Mouse (Mus musculus): ENCODE data around the gene Rbfox2. TPM values are rescaled to one million over a fixed set of nuclear protein-coding genes. Genes with fewer than 3 reads are reported as not detected.

Rbfox2 gene
- polyA plus RNA-seq, 1 experiment, result 193 TPM

DNA sequence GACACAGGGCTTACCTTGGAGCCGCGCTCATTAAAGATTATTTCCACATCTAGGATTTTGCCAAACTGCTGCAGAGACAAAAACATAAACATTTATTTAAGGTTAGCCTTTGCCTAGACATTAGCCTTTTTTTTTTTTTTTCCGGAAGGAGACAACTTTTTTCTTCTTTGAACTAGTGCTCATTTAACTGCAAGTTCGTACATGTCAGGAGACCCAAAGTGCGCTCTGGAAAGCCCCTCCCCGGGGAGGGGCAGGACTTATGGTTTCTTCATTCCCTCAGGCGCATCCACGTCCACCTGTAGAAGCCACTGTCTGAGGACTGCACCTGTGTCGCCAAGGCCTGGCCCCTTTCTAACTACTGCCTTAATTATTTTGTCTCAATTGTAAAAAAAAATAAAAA is 193.2 kb downstream of the Rbfox2 start:
- Histone ChIP-seq H3K4me1 (ENCODE audit: control insufficient read depth, insufficient read depth, low read length) (peaks cover 3% of the 10 kb centered on the region; the same call in 1 of the 2 replicates), H3K4me3 (ENCODE audit: insufficient read depth, low read length) (no peak overlapping the region), H3K27ac (ENCODE audit: insufficient read depth, low read length) (no peak overlapping the region)
- TF ChIP-seq CTCF (IDR thresholded peaks at IDR 0.05; ENCODE audit: extremely low read depth, insufficient read depth, low read length), result no peak
- no peak for TF ChIP-seq POLR2A (IDR thresholded peaks at IDR 0.05; ENCODE audit: extremely low read depth, insufficient read depth, low read length)

DNA sequence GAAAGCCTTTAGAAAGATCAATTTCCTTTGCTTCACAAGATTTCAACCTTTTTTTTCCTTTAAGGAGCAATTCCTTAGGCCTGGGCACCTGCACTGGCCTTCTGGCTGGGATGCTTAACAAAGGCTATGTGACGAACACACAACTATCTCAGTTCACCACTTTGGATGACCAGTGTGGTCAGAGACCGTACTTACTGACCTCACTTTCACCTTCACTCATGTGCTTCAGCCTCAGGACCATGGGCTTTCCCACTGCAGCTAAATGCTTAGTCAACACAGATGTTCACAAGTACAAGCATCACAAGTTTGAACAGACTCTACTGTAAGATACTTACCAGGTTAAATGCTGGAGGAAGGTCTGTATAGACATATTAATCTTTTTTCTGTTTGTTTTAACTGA is 194.4 kb downstream of the Rbfox2 start:
- Histone ChIP-seq H3K4me3 (ENCODE audit: insufficient read depth, low read length) (no peak overlapping the region), H3K27ac (ENCODE audit: insufficient read depth, low read length) (no peak overlapping the region), H3K4me1 (ENCODE audit: control insufficient read depth, insufficient read depth, low read length) (0 out of 2 replicates have a peak, but pooled peaks cover 2% of the 10 kb centered on the region)
- TF ChIP-seq CTCF (IDR thresholded peaks at IDR 0.05; ENCODE audit: extremely low read depth, insufficient read depth, low read length) (no peak), POLR2A (IDR thresholded peaks at IDR 0.05; ENCODE audit: extremely low read depth, insufficient read depth, low read length) (no peak)

DNA sequence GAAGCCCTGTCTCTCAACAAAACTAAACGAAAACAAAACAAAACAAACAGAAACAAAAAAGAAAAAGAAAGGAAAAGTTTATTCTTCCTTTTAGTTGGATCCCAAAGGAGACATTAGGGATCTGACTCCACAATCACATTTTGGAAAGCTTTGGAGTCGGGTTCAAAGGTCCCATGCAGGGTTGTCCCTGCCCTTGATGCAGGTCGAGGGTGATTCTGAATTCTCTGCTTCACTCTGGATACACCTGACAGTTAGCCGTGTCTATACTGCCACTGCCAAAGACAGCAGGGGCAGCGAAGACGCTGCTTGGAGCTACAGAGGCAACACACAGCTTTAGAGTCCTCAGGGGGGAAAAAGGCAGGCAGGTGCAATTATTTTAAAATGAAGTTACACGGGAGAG is 194.9 kb downstream of the Rbfox2 start:
- Histone ChIP-seq H3K4me1 (ENCODE audit: control insufficient read depth, insufficient read depth, low read length) (0 out of 2 replicates have a peak, but pooled peaks cover 2% of the 10 kb centered on the region), H3K27ac (ENCODE audit: insufficient read depth, low read length) (no peak overlapping the region), H3K4me3 (ENCODE audit: insufficient read depth, low read length) (no peak overlapping the region)
- no peak for TF ChIP-seq POLR2A (IDR thresholded peaks at IDR 0.05; ENCODE audit: extremely low read depth, insufficient read depth, low read length)
- no peak for TF ChIP-seq CTCF (IDR thresholded peaks at IDR 0.05; ENCODE audit: extremely low read depth, insufficient read depth, low read length)

DNA sequence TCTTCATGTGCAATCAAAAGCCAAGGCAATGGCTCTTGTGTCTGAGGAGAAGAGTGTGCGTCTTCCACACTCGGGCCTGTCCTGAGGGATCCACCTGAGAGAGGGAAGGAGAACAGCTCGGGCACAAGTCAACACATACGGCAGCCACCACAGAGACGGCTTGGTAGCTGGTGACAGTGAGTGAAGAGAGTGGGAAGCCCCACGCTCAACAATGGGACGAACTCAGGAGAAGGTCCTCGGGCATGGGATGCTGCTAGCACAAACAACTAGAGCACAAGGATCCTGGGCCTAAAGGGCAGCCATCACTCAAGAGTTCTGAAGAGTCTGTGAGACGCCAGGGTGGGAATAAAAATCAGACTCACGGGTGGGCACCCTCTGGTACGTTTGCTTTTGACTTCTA is 196.4 kb downstream of the Rbfox2 start:
- Histone ChIP-seq H3K4me3 (ENCODE audit: insufficient read depth, low read length) (no peak overlapping the region), H3K27ac (ENCODE audit: insufficient read depth, low read length) (no peak overlapping the region), H3K4me1 (ENCODE audit: control insufficient read depth, insufficient read depth, low read length) (no peaks in the 10 kb centered on the region)
- TF ChIP-seq POLR2A (IDR thresholded peaks at IDR 0.05; ENCODE audit: extremely low read depth, insufficient read depth, low read length) (no peak), CTCF (IDR thresholded peaks at IDR 0.05; ENCODE audit: extremely low read depth, insufficient read depth, low read length) (no peak)

DNA sequence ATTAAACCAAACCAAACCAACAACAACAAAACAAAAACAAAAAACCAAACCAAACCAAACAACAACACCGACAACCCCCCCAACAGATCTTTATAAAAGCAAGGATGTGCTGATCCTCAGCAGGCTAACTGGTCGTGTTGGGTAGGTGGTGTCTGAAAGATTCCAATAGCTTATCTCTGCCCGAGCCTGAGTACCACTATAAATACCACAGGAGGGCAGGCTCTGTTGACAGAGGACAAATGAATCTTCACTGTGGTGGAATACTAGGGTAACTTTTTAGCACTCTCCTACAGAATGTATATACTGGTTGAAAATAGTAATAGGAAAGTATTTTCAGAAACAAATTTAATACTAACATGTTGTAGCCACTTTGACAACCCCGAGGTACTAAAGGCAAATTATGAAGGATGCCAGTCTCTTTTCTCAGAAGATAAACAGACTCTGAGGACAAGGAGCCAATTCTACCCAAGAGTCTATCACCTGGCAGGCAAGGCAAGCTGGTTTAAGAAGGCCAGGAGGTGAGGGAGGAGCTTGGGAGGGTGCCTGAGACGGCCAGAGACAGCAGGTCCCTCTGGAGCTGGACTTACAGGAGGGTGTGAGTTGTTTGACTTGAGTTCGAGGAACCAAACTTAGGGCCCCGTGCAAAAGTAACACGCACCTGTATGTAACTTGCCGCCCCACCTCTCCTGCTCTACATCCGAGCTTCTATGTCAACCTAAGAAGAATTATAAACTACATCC is 199.5 kb downstream of the Rbfox2 start:
- no peak overlapping the region for H3K4me3 ChIP-seq (ENCODE audit: insufficient read depth, low read length)
- no peak for TF ChIP-seq CTCF (IDR thresholded peaks at IDR 0.05; ENCODE audit: extremely low read depth, insufficient read depth, low read length)
- TF ChIP-seq POLR2A (IDR thresholded peaks at IDR 0.05; ENCODE audit: extremely low read depth, insufficient read depth, low read length), result no peak
- peaks cover 6% of the 10 kb centered on the region for H3K4me1 ChIP-seq (ENCODE audit: control insufficient read depth, insufficient read depth, low read length)
- H3K27ac ChIP-seq (ENCODE audit: insufficient read depth, low read length), result no peak overlapping the region

DNA sequence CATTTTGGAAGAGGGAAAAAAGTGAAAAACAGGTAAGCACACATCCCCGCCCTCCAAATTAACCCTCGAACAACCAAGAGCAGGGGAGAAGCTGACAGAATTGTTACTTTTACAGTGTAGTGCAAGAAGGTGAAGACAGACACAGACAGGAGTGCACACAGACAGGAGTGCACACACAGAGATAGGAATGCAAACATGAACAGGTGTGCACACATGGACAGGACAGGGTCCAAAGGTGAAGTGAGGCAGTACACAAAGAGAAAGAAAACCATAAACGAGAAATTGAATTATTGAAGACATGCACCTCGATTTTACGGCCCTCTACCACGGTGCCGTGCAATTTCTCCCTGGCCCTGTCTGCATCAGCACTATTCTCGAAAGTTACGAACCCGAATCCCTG is 201.5 kb downstream of the Rbfox2 start:
- H3K27ac ChIP-seq (ENCODE audit: insufficient read depth, low read length), result no peak overlapping the region
- TF ChIP-seq POLR2A (IDR thresholded peaks at IDR 0.05; ENCODE audit: extremely low read depth, insufficient read depth, low read length) (no peak), CTCF (IDR thresholded peaks at IDR 0.05; ENCODE audit: extremely low read depth, insufficient read depth, low read length) (no peak)

DNA sequence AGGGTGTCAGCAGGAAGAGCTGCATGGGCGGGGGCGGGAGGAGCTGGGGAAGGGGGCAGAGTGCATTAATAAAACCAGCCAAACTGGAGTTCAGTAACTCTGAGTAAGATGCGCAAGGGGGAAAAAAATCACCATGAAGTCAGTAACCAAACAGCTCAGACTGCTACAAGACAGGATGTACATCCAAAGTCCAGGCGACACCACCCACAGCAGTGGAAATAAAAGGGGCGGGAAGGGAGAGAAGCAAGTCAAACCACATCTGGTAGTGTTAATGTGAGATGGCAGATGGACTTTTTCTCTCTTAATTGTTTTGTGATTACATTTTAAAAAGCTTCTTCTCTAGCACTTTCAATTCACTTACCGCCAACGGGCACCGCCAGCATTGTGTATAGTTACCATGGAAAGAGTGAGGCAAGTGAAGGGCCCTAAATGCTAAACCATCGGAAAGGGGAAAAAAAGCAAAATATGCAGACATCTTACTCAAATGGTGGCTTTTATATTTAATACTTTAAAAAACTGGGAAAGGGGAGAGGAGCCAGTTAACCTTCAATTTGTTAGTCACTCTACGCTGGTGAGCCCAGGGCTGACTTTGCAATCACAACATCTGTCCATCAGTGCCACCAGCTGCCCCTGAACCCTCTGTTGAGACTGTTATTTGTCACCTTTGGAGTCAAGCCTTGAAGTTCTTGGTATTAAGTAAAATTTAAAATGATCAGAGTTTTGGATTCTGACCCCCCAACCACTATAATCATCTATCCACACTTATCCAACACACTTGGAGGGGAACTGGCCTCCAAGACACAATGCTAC is 202.2 kb downstream of the Rbfox2 start:
- peaks cover 8% of the 10 kb centered on the region for H3K4me1 ChIP-seq (ENCODE audit: control insufficient read depth, insufficient read depth, low read length)
- no peak for TF ChIP-seq POLR2A (IDR thresholded peaks at IDR 0.05; ENCODE audit: extremely low read depth, insufficient read depth, low read length)
- no peak for TF ChIP-seq CTCF (IDR thresholded peaks at IDR 0.05; ENCODE audit: extremely low read depth, insufficient read depth, low read length)
- no peak overlapping the region for H3K4me3 ChIP-seq (ENCODE audit: insufficient read depth, low read length)
- no peak overlapping the region for H3K27ac ChIP-seq (ENCODE audit: insufficient read depth, low read length)

More for the DNA sequence above, 201.5 kb downstream of the Rbfox2 start:
- Histone ChIP-seq H3K4me3 (ENCODE audit: insufficient read depth, low read length) (no peak overlapping the region), H3K4me1 (ENCODE audit: control insufficient read depth, insufficient read depth, low read length) (peaks cover 6% of the 10 kb centered on the region)

DNA sequence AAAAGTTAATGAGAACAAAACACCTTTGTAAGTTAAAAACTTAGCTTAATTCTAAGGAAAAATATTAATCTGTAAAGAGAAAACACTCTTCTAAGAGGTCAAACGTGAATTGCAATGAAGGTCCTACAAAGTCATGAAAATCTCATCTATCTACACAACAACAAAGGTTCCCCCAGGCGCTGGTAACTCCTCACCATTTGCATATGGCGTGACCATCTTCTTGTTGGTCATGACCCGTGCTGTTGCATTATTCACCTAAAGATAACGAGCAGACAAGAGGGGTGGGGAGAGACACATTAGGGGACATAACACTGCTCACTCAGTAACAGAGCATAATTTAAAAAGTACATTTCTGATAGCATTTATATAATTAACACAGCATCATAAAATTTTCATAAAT is 204.1 kb downstream of the Rbfox2 start:
- Histone ChIP-seq H3K4me3 (ENCODE audit: insufficient read depth, low read length) (no peak overlapping the region), H3K27ac (ENCODE audit: insufficient read depth, low read length) (no peak overlapping the region), H3K4me1 (ENCODE audit: control insufficient read depth, insufficient read depth, low read length) (peaks cover 8% of the 10 kb centered on the region)
- TF ChIP-seq CTCF (IDR thresholded peaks at IDR 0.05; ENCODE audit: extremely low read depth, insufficient read depth, low read length), result no peak
- TF ChIP-seq POLR2A (IDR thresholded peaks at IDR 0.05; ENCODE audit: extremely low read depth, insufficient read depth, low read length), result no peak

DNA sequence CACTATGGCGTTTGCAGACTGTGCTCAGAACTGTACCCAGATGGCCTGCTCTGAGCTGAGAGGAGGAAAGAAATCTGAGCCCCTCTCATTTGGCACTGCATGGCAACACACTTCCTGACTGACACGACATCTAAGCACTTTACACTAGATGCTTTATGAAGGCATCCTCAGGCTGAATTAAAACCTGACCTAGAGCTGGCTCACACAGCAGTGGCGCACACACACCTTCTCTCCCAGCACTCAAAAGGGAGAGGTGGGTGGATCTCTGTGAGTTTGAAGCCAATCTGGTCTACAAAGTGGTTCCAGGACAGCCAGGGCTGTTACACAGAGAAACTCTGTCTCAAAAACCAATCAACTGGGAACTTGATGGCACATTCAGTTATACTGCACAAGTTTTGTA is 207.0 kb downstream of the Rbfox2 start:
- Histone ChIP-seq H3K4me1 (ENCODE audit: control insufficient read depth, insufficient read depth, low read length) (peaks cover 5% of the 10 kb centered on the region), H3K27ac (ENCODE audit: insufficient read depth, low read length) (no peak overlapping the region), H3K4me3 (ENCODE audit: insufficient read depth, low read length) (no peak overlapping the region)
- TF ChIP-seq POLR2A (IDR thresholded peaks at IDR 0.05; ENCODE audit: extremely low read depth, insufficient read depth, low read length), result no peak
- TF ChIP-seq CTCF (IDR thresholded peaks at IDR 0.05; ENCODE audit: extremely low read depth, insufficient read depth, low read length), result no peak

Data from cortical plate, adult 2 months (tissue).